Mouse (Mus musculus): ENCODE measurements around the gene Xpo4. TPM values are rescaled to one million over a fixed set of nuclear protein-coding genes. Genes with fewer than 3 reads are reported as not detected.
"Not testable (repeated sequence)": the region's sequence is repeated elsewhere in the genome, so short reads cannot be mapped to it uniquely, and the experiment has no call there.

Gene Xpo4
- total RNA-seq, 2 experiments from 2014 or later: 11.2 to 11.9 TPM

- intact Hi-C loops (cut with DNase I): loop anchor here (10.0 kb wide), 2 partner anchors 108 to 308 kb away; partner anchors contain the start of genes Micu2 and Sap18
- DNase-seq (ENCODE audit: low spot score): no peak
These were observed 21.4 kb upstream of the Xpo4 start for GRCm38 (mm10) chr14:57686647-57687046.

GRCm38 (mm10) chr14:57684579-57684978, 19.3 kb upstream of the Xpo4 start:
- intact Hi-C loops (cut with DNase I): loop anchor here (2.0 to 10.0 kb wide), 4 partner anchors 60 to 310 kb away; partner anchors contain the start of genes Micu2, Mrpl57, Sap18 and Ska3
- no peak for DNase-seq (ENCODE audit: low spot score)

- DNase-seq (ENCODE audit: low spot score): no peak
- intact Hi-C loops (cut with DNase I): loop anchor here (5.0 to 10.0 kb wide), 3 partner anchors 112 to 312 kb away; partner anchors contain the start of genes Micu2, Mrpl57, Sap18 and Ska3
These were observed 17.5 kb upstream of the Xpo4 start for GRCm38 (mm10) chr14:57682751-57683150.

GRCm38 (mm10) chr14:57679958-57680535, 14.8 kb upstream of the Xpo4 start:
- peak; percentile 64 for DNase-seq (ENCODE audit: low spot score)
- intact Hi-C loops (cut with DNase I): loop anchor here (1.0 to 10.0 kb wide), 6 partner anchors 115 to 1432 kb away; partner anchors contain the start of genes Micu2, Mrpl57, Sap18 and Ska3

GRCm38 (mm10) chr14:57679523-57679922, 14.3 kb upstream of the Xpo4 start:
- intact Hi-C loops (cut with DNase I): loop anchor here (2.0 to 5.0 kb wide), 2 partner anchors 311 to 1433 kb away; no protein-coding TSS in a partner anchor
- no peak for DNase-seq (ENCODE audit: low spot score)

- intact Hi-C loops (cut with DNase I): loop anchor here (5.0 kb wide), 1 partner anchor 1437 kb away; no protein-coding TSS in a partner anchor
- DNase-seq (ENCODE audit: low spot score): no peak
These were observed 10.3 kb upstream of the Xpo4 start for GRCm38 (mm10) chr14:57675481-57675880.

- DNase-seq (ENCODE audit: low spot score): no peak
- intact Hi-C loops (cut with DNase I): no loop called here
These were observed 359 bp upstream of the Xpo4 start for GRCm38 (mm10) chr14:57665628-57665950.

GRCm38 (mm10) chr14:57664311-57664821, 864 bp downstream of the Xpo4 start:
- no peak for DNase-seq (ENCODE audit: low spot score)
- intact Hi-C loops (cut with DNase I): no loop called here

GRCm38 (mm10) chr14:57663630-57664029, 1.6 kb downstream of the Xpo4 start:
- DNase-seq (ENCODE audit: low spot score): no peak
- intact Hi-C loops (cut with DNase I): no loop called here

- intact Hi-C loops (cut with DNase I): no loop called here
- no peak for DNase-seq (ENCODE audit: low spot score)
These were observed 6.9 kb downstream of the Xpo4 start for GRCm38 (mm10) chr14:57658301-57658700.

GRCm38 (mm10) chr14:57657500-57657899, 7.7 kb downstream of the Xpo4 start:
- intact Hi-C loops (cut with DNase I): no loop called here
- DNase-seq (ENCODE audit: low spot score): no peak

GRCm38 (mm10) chr14:57656519-57656918, 8.7 kb downstream of the Xpo4 start:
- intact Hi-C loops (cut with DNase I): not testable (repeated sequence)

GRCm38 (mm10) chr14:57649501-57649900, 15.7 kb downstream of the Xpo4 start:
- intact Hi-C loops (cut with DNase I): no loop called here
- no peak for DNase-seq (ENCODE audit: low spot score)

More at GRCm38 (mm10) chr14:57656519-57656918, 8.7 kb downstream of the Xpo4 start:
- DNase-seq (ENCODE audit: low spot score): not testable (repeated sequence)

- intact Hi-C loops (cut with DNase I): no loop called here
- DNase-seq (ENCODE audit: low spot score): no peak
These were observed 19.1 kb downstream of the Xpo4 start for GRCm38 (mm10) chr14:57646155-57646554.

GRCm38 (mm10) chr14:57639153-57639552, 26.1 kb downstream of the Xpo4 start:
- no peak for DNase-seq (ENCODE audit: low spot score)
- intact Hi-C loops (cut with DNase I): no loop called here

GRCm38 (mm10) chr14:57634141-57634540, 31.1 kb downstream of the Xpo4 start:
- no peak for DNase-seq (ENCODE audit: low spot score)
- intact Hi-C loops (cut with DNase I): no loop called here

- no peak for DNase-seq (ENCODE audit: low spot score)
- intact Hi-C loops (cut with DNase I): no loop called here
These were observed 35.6 kb downstream of the Xpo4 start for GRCm38 (mm10) chr14:57629595-57629994.

- no peak for DNase-seq (ENCODE audit: low spot score)
- intact Hi-C loops (cut with DNase I): no loop called here
These were observed 42.3 kb downstream of the Xpo4 start for GRCm38 (mm10) chr14:57622934-57623333.

- no peak for DNase-seq (ENCODE audit: low spot score)
- intact Hi-C loops (cut with DNase I): no loop called here
These were observed 43.5 kb downstream of the Xpo4 start for GRCm38 (mm10) chr14:57621699-57622098.

- intact Hi-C loops (cut with DNase I): no loop called here
- DNase-seq (ENCODE audit: low spot score): no peak
These were observed 44.5 kb downstream of the Xpo4 start for GRCm38 (mm10) chr14:57620598-57621236.

- intact Hi-C loops (cut with DNase I): loop anchor here (2.0 kb wide), 2 partner anchors 85 to 247 kb away; no protein-coding TSS in a partner anchor
- DNase-seq (ENCODE audit: low spot score): no peak
These were observed 45.7 kb downstream of the Xpo4 start for GRCm38 (mm10) chr14:57619487-57619886.

Data from heart, postnatal 25 days (tissue).